Mouse (Mus musculus) hindbrain, embryonic 13.5 days (tissue): ENCODE measurements at regions not wholly inside any gene's neighbourhood (a gene's known extent, or its start where the extent isn't known, plus 50 kb on each side); places are given as distances from the start of the nearest gene placed in this dataset.

Source experiments
- ATAC-seq: fragments of 200-750 bp; cut with Nextera tagmentation; 2 replicates; pipeline ENCODE4 v1.8.0; 2017; ENCODE audit warnings: moderate TSS enrichment; ENCODE audit not compliant: low FRiP score
- H3K27ac ChIP-seq: fragments of 300-500 bp; sonication (generic); 2 replicates; pipeline ENCODE4 v1.5.1; 2015; ENCODE audit warnings: inconsistent platforms, mild to moderate bottlenecking, moderate library complexity
- H3K27me3 ChIP-seq: fragments of 300-500 bp; sonication (generic); 2 replicates; pipeline ENCODE4 v1.6.1; 2015; ENCODE audit warnings: mild to moderate bottlenecking, inconsistent platforms
- H3K36me3 ChIP-seq: fragments of 300-500 bp; sonication (generic); 2 replicates; pipeline ENCODE4 v1.6.1; 2015; ENCODE audit warnings: mild to moderate bottlenecking, inconsistent platforms
- H3K4me1 ChIP-seq: fragments of 300-500 bp; sonication (generic); replicated peaks from 2 replicates; pipeline ENCODE4 v1.6.1; 2015; ENCODE audit warnings: inconsistent platforms
- H3K4me2 ChIP-seq: fragments of 300-500 bp; sonication (generic); 2 replicates; pipeline ENCODE4 v1.6.1; 2015; ENCODE audit warnings: inconsistent platforms, mild to moderate bottlenecking, moderate library complexity
- H3K4me3 ChIP-seq: fragments of 300-500 bp; sonication (generic); 2 replicates; pipeline ENCODE4 v1.5.1; 2015; ENCODE audit warnings: mild to moderate bottlenecking, inconsistent platforms
- H3K9ac ChIP-seq: fragments of 300-500 bp; sonication (generic); 2 replicates; pipeline ENCODE4 v1.6.1; 2015; ENCODE audit warnings: mild to moderate bottlenecking, inconsistent platforms
- H3K9me3 ChIP-seq: fragments of 300-500 bp; sonication (generic); 2 replicates; pipeline ENCODE4 v1.6.1; 2016; ENCODE audit warnings: inconsistent platforms
- WGBS: fragments of 180-500 bp; shearing (Covaris S2); methylation state at CpG from one replicate; pipeline ENCODE4 v1.1.7; 2015; 5-methylcytosine and 5-hydroxymethylcytosine counted together

DNA sequence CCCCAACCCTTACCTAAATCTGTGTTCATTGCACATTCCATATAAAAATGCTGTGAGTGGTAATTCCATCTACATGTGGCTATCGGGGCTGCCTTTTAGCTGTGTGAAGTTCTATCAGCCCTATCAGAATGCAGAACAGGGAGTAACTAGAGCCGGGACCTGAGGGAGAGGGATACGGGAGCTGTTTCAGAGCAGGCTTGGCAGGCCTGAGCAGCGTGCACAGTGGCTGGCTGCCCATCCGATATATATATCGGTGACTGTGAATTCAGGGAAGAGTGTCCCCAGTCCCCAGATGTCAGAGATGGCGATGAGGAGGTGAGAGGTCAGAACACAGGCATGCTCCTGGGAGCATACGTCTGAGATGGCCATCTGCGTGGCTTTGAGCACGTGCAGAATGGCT, 79.0 kb downstream of the Arl4c start:
- ATAC-seq: peak; percentile 36; the same call in 1 of the 2 replicates
- Histone ChIP-seq H3K9ac (no peak overlapping the region), H3K4me1 (peaks cover 15% of the 10 kb centered on the region), H3K27me3 (no peaks in the 10 kb centered on the region), H3K27ac (0 out of 2 replicates have a peak overlapping the region, but pooled peaks have one; percentile 14), H3K9me3 (no peaks in the 10 kb centered on the region), H3K4me3 (no peak overlapping the region), H3K36me3 (no peaks in the 10 kb centered on the region), H3K4me2 (no peak overlapping the region)
- WGBS: 37% methylated on average over 10 of the region's 10 CpGs

DNA sequence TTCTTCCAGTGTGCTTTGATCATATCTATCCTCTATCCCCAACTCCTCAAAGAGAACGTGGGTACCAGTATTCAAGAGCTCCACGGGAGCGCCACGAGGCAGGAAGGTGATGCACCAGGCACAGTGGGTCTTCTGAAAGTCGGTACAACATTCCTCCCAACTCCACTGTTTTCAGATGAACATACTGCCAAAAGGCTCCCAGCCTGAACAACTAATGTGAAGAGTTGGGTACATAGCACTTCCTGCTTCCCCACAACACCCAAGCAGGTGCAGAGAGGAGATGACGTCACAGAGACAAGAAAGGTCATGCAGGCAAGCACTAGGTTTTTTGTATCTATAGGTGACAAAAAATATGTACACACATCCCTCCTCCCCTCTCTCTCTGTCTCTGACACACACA, 79.7 kb downstream of the Arl4c start:
- ATAC-seq: no peak
- Histone ChIP-seq H3K27me3 (no peaks in the 10 kb centered on the region), H3K4me1 (peaks cover 15% of the 10 kb centered on the region), H3K9me3 (no peaks in the 10 kb centered on the region), H3K9ac (no peak overlapping the region), H3K36me3 (no peaks in the 10 kb centered on the region), H3K4me2 (no peak overlapping the region), H3K27ac (no peak overlapping the region), H3K4me3 (no peak overlapping the region)
- 86% methylated on average over 6 of the region's 6 CpGs for WGBS

DNA sequence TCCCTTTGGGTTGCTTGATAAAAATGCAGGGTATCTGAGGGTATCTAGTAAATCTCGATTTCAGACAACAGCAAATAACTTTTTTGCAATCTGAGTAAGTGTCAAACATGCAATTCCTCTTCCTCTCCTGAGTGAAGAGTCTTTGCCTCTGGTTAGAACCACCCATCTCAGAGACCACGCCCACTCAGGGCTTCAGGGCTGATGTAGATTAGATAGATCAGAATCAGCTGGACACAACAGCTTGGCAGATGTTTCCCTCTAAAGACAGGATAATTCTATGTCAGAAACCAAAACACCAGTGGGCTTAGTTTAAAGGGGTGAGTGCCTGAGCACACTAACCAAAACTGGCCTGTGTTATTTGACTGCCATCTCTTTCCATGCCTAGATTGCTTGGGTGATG, 80.8 kb downstream of the Arl4c start:
- H3K27ac ChIP-seq: no peak overlapping the region
- H3K4me2 ChIP-seq: no peak overlapping the region
- WGBS: 76% methylated on average over 2 of the region's 2 CpGs
- ATAC-seq: no peak
- H3K9ac ChIP-seq: no peak overlapping the region
- H3K27me3 ChIP-seq: no peaks in the 10 kb centered on the region
- H3K4me1 ChIP-seq: peaks cover 15% of the 10 kb centered on the region
- H3K4me3 ChIP-seq: no peak overlapping the region
- no peaks in the 10 kb centered on the region for H3K36me3 ChIP-seq
- no peaks in the 10 kb centered on the region for H3K9me3 ChIP-seq

DNA sequence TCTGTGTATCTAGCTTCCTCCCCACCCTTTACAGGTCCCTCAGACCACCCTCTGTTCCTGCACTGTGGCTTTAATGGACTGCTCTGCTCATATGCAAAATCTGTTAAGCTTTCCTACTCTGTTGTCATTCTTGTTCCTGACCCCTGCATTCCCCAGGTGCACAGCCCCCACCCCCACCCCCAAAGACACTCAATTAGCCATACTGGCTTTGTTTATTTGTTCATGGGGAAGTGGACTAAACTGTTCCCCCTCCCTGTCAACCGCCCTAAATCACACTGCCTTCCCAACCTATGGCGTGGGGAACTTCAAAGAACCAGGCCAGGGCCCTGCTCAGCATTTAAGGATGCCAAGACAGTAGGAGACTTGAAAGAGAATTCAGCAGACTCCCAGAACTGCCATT, 89.0 kb downstream of the Arl4c start:
- no peak overlapping the region for H3K9ac ChIP-seq
- H3K4me3 ChIP-seq: no peak overlapping the region
- H3K4me1 ChIP-seq: peaks cover 7% of the 10 kb centered on the region; the same call in 1 of the 2 replicates
- H3K27ac ChIP-seq: no peak overlapping the region
- no peaks in the 10 kb centered on the region for H3K27me3 ChIP-seq
- 15% methylated on average over 2 of the region's 2 CpGs for WGBS
- no peaks in the 10 kb centered on the region for H3K9me3 ChIP-seq
- no peak for ATAC-seq
- H3K36me3 ChIP-seq: no peaks in the 10 kb centered on the region
- no peak overlapping the region for H3K4me2 ChIP-seq

DNA sequence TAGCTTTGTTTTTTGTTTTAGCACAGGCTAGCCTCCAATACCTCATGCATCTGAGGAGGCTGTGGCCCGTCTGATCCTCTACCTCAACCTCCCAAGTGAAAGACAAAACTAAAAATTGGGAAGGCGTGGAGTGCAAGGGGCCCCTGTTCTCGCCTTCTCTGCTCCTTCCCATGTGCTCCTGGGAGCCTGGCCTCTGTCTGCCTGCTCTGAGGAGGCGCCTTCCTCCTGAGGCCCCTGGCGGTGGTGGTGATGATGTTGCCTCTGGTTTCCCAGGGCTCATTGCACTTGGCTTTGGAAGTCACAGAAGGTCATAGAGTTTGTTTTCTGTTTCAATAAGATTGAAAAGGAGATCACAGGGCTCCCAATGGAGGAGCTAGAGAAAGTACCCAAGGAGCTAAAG, 90.8 kb downstream of the Arl4c start:
- ATAC-seq: no peak
- Histone ChIP-seq H3K4me2 (no peak overlapping the region), H3K36me3 (no peaks in the 10 kb centered on the region), H3K4me1 (peaks cover 7% of the 10 kb centered on the region; the same call in 1 of the 2 replicates), H3K27me3 (no peaks in the 10 kb centered on the region), H3K4me3 (no peak overlapping the region), H3K9ac (no peak overlapping the region), H3K9me3 (no peaks in the 10 kb centered on the region), H3K27ac (no peak overlapping the region)
- WGBS: 82% methylated on average over 5 of the region's 5 CpGs

DNA sequence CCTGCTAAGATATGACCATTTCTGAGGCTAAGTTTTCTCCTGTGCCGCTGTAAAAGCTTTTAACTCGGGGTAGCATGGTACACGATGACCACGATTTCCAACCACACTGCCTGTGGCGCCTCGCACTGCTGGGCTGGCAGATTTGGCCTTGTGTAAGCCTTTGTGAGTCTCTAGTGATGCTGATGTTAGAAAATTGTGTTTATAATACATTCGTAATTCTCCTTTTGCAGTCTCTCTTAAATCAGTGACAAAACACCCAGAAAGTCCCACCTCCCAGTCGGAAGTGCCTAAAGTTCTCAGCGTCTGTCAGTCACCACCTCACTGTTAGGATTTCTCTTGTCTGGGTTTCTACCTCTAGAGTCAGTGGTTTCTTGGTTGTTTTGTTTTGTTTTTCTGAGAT, 91.2 kb downstream of the Arl4c start:
- Histone ChIP-seq H3K4me1 (peaks cover 7% of the 10 kb centered on the region; the same call in 1 of the 2 replicates), H3K4me2 (no peak overlapping the region), H3K9me3 (no peaks in the 10 kb centered on the region), H3K27ac (no peak overlapping the region), H3K27me3 (no peaks in the 10 kb centered on the region), H3K9ac (no peak overlapping the region), H3K4me3 (no peak overlapping the region), H3K36me3 (no peaks in the 10 kb centered on the region)
- ATAC-seq: no peak
- 93% methylated on average over 9 of the region's 9 CpGs for WGBS

DNA sequence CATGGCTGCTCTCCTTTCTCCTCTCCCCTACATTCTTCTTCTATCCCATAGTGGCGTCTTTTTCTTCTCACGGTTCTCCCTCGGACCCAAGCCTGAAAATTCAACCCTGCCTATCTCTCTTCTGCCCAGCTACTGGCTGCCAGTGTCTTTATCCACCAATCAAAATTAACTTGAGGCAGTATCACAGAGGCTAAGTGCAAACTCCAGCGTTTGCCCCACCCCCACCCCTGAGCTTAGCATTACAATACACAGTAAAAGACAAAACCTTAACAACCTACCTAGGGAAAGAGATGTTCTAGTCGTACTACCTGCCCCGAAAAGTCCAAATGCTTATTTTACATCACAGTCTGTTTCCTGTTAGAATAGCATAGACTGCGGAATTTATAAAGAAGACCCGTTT, 93.2 kb downstream of the Arl4c start:
- H3K9me3 ChIP-seq: no peaks in the 10 kb centered on the region
- H3K27ac ChIP-seq: no peak overlapping the region
- no peak overlapping the region for H3K4me2 ChIP-seq
- H3K4me3 ChIP-seq: no peak overlapping the region
- no peak for ATAC-seq
- no peaks in the 10 kb centered on the region for H3K36me3 ChIP-seq
- peaks cover 7% of the 10 kb centered on the region; the same call in 1 of the 2 replicates for H3K4me1 ChIP-seq
- no peaks in the 10 kb centered on the region for H3K27me3 ChIP-seq
- no peak overlapping the region for H3K9ac ChIP-seq
- WGBS: 40% methylated on average over 8 of the region's 8 CpGs

DNA sequence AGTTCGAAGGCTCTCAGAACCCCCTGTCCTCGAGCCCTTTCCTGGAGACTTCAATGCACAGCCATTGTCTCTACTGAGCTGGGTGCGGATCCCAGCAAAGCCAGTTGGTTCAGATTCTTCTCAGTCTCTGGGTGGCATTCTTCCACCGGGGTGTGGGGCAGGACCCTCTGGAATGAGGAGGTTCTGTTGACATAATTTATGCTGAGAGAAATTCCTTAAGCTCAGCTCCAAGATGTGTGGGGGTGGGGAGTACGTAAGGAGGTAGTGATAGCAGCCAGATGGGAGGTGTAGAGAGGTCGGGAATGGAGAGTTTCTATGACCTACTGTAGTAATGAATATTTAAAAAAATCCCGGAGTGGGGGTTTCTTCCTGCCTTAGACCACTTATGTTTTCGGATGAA, 93.8 kb downstream of the Arl4c start:
- Histone ChIP-seq H3K9me3 (no peaks in the 10 kb centered on the region), H3K4me2 (no peak overlapping the region), H3K36me3 (no peaks in the 10 kb centered on the region), H3K4me1 (peaks cover 5% of the 10 kb centered on the region; the same call in 1 of the 2 replicates), H3K27me3 (no peaks in the 10 kb centered on the region), H3K27ac (no peak overlapping the region), H3K9ac (no peak overlapping the region), H3K4me3 (no peak overlapping the region)
- no peak for ATAC-seq
- WGBS: 46% methylated on average over 8 of the region's 8 CpGs

DNA sequence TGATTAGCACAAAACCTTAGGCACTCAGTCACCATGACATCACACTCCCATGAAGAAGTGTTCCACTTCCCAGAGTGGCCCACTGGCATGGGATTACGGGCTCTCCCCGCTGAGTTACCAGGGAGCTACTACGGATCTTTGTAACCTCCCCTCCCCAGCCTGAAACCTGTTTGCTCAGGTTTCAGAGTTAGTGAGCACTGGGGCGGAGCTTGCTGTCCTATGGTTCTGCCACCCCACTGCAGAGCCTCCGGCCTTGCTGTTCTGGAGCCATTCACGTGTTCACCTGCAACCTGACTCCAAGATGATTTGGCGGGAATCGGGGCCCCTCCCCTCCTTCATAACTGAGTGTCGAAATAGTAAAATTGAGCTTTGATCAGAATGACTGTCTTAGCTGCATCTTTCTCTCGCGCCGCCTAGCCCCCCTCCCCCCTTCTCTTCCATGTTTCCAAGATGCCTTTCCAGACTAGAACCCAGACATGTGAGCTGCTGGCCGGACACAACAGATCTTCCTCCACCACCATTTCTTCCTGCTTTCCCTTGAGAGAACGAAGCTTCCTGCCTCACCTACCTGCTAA, 95.8 kb upstream of the Glrp1 start:
- H3K4me3 ChIP-seq: no peak overlapping the region
- no peak for ATAC-seq

DNA sequence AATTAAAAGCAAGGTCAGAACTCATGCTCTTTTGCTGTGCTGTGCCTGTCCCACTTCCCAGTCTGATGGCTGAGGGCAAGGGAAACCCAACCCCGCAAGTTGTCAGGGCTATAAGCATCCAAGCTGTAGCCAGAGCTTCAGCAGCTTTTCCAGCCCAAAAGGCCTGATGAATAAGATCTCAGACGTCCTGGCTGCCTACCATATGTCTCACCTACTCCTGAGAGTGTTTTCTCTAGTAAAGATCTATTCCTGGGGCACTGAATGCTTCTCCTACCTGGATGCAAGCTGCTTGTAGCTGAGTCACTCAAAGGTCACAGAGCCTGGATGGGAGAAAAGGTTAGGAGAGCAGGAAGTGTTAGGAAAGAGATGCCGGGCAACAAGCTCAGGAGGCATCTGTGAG, 92.4 kb upstream of the Glrp1 start:
- Histone ChIP-seq H3K27me3 (no peaks in the 10 kb centered on the region), H3K9me3 (no peaks in the 10 kb centered on the region), H3K4me1 (no peaks in the 10 kb centered on the region), H3K4me2 (no peak overlapping the region), H3K9ac (no peak overlapping the region), H3K36me3 (no peaks in the 10 kb centered on the region), H3K27ac (no peak overlapping the region), H3K4me3 (no peak overlapping the region)
- WGBS: 77% methylated on average over 3 of the region's 3 CpGs
- ATAC-seq: no peak

More for the DNA sequence above, 95.8 kb upstream of the Glrp1 start:
- Histone ChIP-seq H3K4me2 (no peak overlapping the region), H3K36me3 (no peaks in the 10 kb centered on the region), H3K27me3 (no peaks in the 10 kb centered on the region), H3K4me1 (no peaks in the 10 kb centered on the region), H3K9me3 (no peaks in the 10 kb centered on the region), H3K9ac (no peak overlapping the region), H3K27ac (no peak overlapping the region)
- 61% methylated on average over 14 of the region's 14 CpGs for WGBS

DNA sequence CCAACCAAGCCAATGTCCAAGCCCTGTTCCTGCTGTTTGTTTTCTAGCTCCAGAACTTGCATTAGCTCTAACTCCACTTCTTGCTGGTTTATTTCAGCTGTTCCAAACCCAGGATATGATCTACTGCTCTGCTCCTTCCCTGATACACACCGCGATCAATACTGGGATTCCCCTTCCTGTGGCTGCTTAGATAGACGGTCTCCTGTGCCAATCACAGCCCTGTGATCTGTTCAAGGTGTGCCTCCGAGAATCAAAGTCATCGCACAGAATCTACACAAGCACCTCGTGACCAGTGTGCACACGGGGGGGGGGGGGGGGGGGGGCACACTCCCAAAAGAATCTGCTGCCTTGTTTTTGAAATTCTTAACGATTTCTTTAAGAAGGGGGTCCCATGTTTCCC, 91.9 kb upstream of the Glrp1 start:
- no peak overlapping the region for H3K4me2 ChIP-seq
- ATAC-seq: no peak

DNA sequence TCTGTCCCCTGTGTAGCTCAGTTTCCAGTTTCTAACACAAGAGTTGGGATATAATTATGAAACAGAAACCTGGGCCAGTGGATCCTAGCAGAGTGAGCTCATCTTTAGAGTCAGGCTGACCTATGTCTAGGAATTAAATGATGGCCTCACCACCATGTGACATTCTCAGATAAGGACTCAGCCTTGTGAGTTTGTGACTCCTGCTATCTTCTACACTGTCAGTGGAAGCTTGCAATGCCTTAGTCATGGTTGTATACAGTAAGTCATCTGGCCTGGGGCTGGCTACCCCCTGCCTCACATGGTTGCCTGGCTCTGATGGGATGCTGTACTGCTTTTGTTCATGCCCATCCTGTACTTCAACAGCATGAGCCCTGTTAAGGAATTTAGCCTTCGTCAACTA, 90.3 kb upstream of the Glrp1 start:
- Histone ChIP-seq H3K9ac (no peak overlapping the region), H3K36me3 (no peaks in the 10 kb centered on the region), H3K9me3 (no peaks in the 10 kb centered on the region), H3K4me3 (no peak overlapping the region), H3K4me1 (no peaks in the 10 kb centered on the region), H3K4me2 (no peak overlapping the region), H3K27me3 (no peaks in the 10 kb centered on the region), H3K27ac (no peak overlapping the region)
- WGBS: 95% methylated on average over 1 of the region's 1 CpGs
- ATAC-seq: no peak

More for the DNA sequence above, 91.9 kb upstream of the Glrp1 start:
- no peaks in the 10 kb centered on the region for H3K36me3 ChIP-seq
- no peak overlapping the region for H3K9ac ChIP-seq
- H3K27ac ChIP-seq: no peak overlapping the region
- H3K27me3 ChIP-seq: no peaks in the 10 kb centered on the region
- 81% methylated on average over 8 of the region's 8 CpGs for WGBS
- no peaks in the 10 kb centered on the region for H3K9me3 ChIP-seq
- no peak overlapping the region for H3K4me3 ChIP-seq
- no peaks in the 10 kb centered on the region for H3K4me1 ChIP-seq

DNA sequence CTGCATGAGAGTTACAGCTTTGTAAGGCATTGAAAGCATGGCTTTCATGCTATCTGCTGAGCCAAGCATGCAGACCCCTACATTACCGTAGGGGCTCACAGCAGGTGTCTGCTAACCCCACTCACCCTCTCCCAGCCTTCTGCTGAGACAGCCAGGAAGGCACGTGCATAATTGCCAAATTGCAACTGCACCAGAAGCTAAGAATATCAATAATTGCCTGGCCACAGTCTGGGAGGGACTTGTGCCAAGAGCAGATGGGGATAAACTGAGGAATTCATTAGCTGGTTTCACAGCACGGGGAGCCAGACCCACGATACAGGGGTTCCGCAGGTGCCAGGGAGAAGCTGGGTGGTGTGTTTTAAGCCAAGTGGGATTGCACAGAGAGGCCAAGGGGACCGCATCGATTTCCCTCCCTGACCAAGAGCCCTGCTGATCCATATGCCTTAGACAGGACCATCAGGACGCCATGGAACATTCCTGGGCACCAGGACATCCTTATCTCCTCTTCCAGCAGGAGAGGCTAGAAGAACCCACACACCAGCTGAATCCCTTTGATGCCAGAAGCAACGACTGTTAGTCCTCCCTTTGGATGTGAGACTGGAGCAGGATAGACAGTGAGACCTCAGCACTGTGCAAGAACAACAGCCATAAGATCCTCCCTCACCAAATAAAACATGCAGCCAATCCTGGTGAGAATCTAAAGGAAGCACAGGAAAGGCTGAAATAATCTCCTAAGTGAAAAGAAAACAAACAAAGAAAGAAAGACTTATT, 84.8 kb upstream of the Glrp1 start:
- no peak for ATAC-seq
- H3K27me3 ChIP-seq: no peaks in the 10 kb centered on the region
- H3K4me2 ChIP-seq: no peak overlapping the region
- no peaks in the 10 kb centered on the region for H3K9me3 ChIP-seq
- no peak overlapping the region for H3K4me3 ChIP-seq
- H3K4me1 ChIP-seq: peaks cover 15% of the 10 kb centered on the region
- 47% methylated on average over 9 of the region's 9 CpGs for WGBS
- H3K36me3 ChIP-seq: no peaks in the 10 kb centered on the region
- no peak overlapping the region for H3K9ac ChIP-seq
- H3K27ac ChIP-seq: no peak overlapping the region
